Mouse (Mus musculus) kidney, embryonic 14.5 days (tissue): ENCODE measurements around the gene Mecr. TPM values are rescaled to one million over a fixed set of nuclear protein-coding genes. Genes with fewer than 3 reads are reported as not detected.

Experiments
- ATAC-seq: fragments of 200-750 bp; cut with Nextera tagmentation; 2 replicates; pipeline ENCODE4 v1.8.0; 2017; ENCODE audit warnings: moderate number of reproducible peaks, mild to moderate bottlenecking, moderate TSS enrichment, moderate library complexity; ENCODE audit not compliant: low FRiP score, low TSS enrichment
- H3K27ac ChIP-seq: fragments of 300-500 bp; sonication (generic); 2 replicates; pipeline ENCODE4 v1.5.1; 2014; ENCODE audit warnings: low read depth, mild to moderate bottlenecking, low read length, moderate library complexity, mixed read lengths
- H3K27me3 ChIP-seq: fragments of 300-500 bp; sonication (generic); 2 replicates; pipeline ENCODE4 v1.6.1; 2014; ENCODE audit warnings: mild to moderate bottlenecking, low read length; ENCODE audit not compliant: control insufficient read depth, insufficient read depth
- H3K36me3 ChIP-seq: fragments of 300-500 bp; sonication (generic); 2 replicates; pipeline ENCODE4 v1.6.1; 2014; ENCODE audit warnings: low read length, mixed read lengths; ENCODE audit not compliant: control insufficient read depth, insufficient read depth
- H3K4me1 ChIP-seq: fragments of 300-500 bp; sonication (generic); 2 replicates; pipeline ENCODE4 v1.6.1; 2014; ENCODE audit warnings: low read length, mixed read lengths; ENCODE audit not compliant: control insufficient read depth, insufficient read depth
- H3K4me2 ChIP-seq: fragments of 300-500 bp; sonication (generic); replicated peaks from 2 replicates; pipeline ENCODE4 v1.6.1; 2014; ENCODE audit warnings: low read depth, mild to moderate bottlenecking, low read length
- H3K4me3 ChIP-seq: fragments of 300-500 bp; sonication (generic); 2 replicates; pipeline ENCODE4 v1.5.1; 2014; ENCODE audit warnings: mild to moderate bottlenecking, low read length
- H3K9ac ChIP-seq: fragments of 300-500 bp; sonication (generic); 2 replicates; pipeline ENCODE4 v1.6.1; 2014; ENCODE audit warnings: low read depth, mild to moderate bottlenecking, low read length, moderate library complexity
- H3K9me3 ChIP-seq: fragments of 300-500 bp; sonication (generic); 2 replicates; pipeline ENCODE4 v1.6.1; 2016; ENCODE audit warnings: low read length; ENCODE audit not compliant: control insufficient read depth
- WGBS: fragments of 180-500 bp; shearing (Covaris S2); extraction: QIAGEN DNeasy Blood & Tissue Kit; methylation state at CpG from one replicate; pipeline ENCODE4 v1.1.7; 2014; 5-methylcytosine and 5-hydroxymethylcytosine counted together
- polyA plus RNA-seq: library from polyadenylated mRNA; unstranded; fragments of >200 nt; fragmentation: Nextera tagmentation; extraction: Ambion mirVana; gene quantifications from 2 replicates; pipeline ENCODE4 v1.2.1, GENCODE M21; 2014

Gene Mecr
- polyA plus RNA-seq, 1 experiment from 2014 or later, result 46.6 TPM

DNA sequence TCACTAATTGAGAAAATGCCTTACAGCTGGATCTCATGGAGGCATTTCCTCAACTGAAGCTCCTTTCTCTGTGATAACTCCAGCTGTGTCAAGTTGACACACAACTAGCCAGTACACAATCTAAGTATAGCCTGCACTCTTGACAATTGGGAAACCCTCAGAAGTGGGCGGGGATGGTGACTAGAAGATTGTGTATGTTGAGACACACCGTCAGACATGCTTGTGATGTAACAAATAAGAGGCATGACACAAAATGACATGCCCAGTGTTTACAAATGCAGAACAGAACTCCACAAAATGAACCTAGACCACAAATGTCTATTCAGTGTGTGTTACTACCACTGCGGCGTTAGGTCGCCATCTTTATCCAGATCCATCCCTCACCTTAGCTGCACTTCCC lies 53.8 kb downstream of the Mecr start:
- Histone ChIP-seq H3K27ac (no peak overlapping the region), H3K9me3 (no peaks in the 10 kb centered on the region), H3K4me1 (no peaks in the 10 kb centered on the region), H3K9ac (no peak overlapping the region), H3K4me2 (no peak overlapping the region), H3K27me3 (no peaks in the 10 kb centered on the region), H3K4me3 (no peak overlapping the region), H3K36me3 (peaks cover 83% of the 10 kb centered on the region)
- ATAC-seq, result no peak
- WGBS, result 96% methylated on average over 5 of the region's 5 CpGs

DNA sequence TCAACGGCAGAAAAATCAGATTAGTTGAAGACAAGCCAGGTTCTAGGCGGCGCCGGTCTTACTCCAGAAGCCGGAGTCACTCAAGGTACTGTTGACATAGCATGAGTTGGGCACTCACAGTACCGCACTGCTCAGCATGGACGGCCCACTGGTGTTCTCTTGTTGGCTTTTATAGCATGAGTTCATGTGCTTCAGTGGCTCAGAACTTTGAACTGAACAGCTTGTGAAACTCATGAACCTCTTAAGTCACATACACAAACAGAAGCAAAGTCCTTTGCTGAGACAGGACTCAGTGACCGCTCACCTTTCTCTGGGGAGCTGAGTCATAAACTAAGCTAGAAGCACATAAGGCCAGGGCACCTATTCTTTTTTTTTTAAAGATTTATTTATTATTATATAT lies 54.5 kb downstream of the Mecr start:
- Histone ChIP-seq H3K9ac (no peak overlapping the region), H3K27ac (no peak overlapping the region), H3K4me2 (no peak overlapping the region), H3K4me3 (no peak overlapping the region), H3K9me3 (no peaks in the 10 kb centered on the region), H3K27me3 (no peaks in the 10 kb centered on the region), H3K4me1 (no peaks in the 10 kb centered on the region), H3K36me3 (peaks cover 82% of the 10 kb centered on the region)
- ATAC-seq, result no peak
- 94% methylated on average over 8 of the region's 8 CpGs for WGBS

DNA sequence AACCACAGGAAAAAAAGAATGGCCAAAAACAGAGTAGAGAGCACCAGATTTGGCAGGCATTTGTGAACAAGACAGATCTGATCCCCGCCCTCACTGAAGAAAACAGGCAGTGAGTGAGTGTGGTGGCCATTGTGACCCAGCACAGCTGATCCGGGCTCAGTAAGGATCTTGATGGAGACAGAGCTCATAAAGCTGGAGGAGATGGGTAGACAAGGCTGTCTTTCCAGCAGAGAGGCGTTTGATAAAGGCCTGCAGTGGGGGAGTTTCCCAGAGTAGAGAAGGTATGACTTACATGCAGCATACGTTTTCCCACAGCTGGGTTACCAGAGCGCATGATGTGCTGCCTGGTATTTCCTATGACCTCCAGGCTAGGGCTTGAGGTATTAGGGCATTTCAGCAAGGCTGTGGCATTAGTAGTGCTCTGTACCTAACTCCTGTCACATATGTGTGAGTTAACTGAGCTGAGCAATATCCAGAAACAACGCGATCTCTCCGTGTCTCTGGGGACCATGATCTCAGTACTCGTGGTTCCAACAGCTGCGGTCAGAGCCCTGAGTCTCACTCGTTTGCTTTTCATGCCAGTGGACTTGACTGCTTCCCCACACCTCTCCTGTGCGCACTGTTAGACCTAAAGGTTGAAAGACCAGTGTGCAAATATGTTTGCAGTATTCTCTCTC lies 55.4 kb downstream of the Mecr start:
- H3K36me3 ChIP-seq, result peaks cover 75% of the 10 kb centered on the region
- H3K27ac ChIP-seq, result no peak overlapping the region
- H3K27me3 ChIP-seq, result no peaks in the 10 kb centered on the region
- no peaks in the 10 kb centered on the region for H3K4me1 ChIP-seq
- no peak overlapping the region for H3K4me2 ChIP-seq
- no peak for ATAC-seq
- WGBS, result 90% methylated on average over 12 of the region's 12 CpGs
- H3K9me3 ChIP-seq, result no peaks in the 10 kb centered on the region
- no peak overlapping the region for H3K9ac ChIP-seq
- no peak overlapping the region for H3K4me3 ChIP-seq

DNA sequence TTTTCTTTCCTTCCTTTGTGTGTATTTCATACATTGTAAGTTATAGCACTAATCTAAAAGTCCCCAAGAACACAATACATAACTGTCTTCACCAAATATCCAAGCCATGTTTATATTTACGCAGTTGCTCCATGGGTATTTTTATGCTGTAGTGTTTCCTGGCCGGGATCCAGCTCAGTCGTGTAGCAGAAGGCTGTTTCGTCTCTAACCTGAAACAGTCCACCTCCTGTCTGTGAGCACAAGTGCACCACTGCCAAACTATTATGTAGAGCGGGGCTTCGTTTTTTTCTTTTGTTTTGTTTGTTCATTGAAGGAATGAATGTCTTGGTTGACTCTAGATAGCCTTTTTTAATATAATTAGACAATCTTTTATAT lies 55.9 kb downstream of the Mecr start:
- Histone ChIP-seq H3K4me2 (no peak overlapping the region), H3K27ac (no peak overlapping the region), H3K4me3 (no peak overlapping the region), H3K9ac (no peak overlapping the region), H3K27me3 (no peaks in the 10 kb centered on the region), H3K36me3 (peaks cover 75% of the 10 kb centered on the region), H3K9me3 (no peaks in the 10 kb centered on the region), H3K4me1 (no peaks in the 10 kb centered on the region)
- ATAC-seq, result no peak
- 88% methylated on average over 6 of the region's 6 CpGs for WGBS

DNA sequence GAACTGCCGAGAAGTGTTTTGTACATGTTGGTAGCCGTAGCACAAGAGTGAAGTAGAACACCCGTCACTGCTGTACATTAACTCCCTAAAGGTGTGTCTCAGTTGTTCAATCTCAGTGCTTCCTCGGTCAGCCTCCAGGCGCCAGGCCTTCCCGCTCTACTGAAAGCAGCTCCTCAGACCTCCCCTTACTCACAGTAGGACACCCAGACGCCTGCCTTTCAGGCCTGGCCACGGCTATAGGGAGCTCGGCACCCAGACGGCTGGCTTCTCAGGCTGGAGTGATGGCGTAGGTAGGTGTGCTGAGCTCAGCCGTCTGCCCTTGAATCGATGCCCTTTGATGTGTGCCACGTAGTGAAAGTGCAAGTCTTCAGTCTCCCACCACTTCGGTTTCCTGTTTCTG lies 57.8 kb downstream of the Mecr start:
- 90% methylated on average over 15 of the region's 15 CpGs for WGBS
- no peak overlapping the region for H3K27ac ChIP-seq
- no peak for ATAC-seq
- H3K9me3 ChIP-seq, result no peaks in the 10 kb centered on the region
- H3K4me3 ChIP-seq, result no peak overlapping the region
- no peaks in the 10 kb centered on the region for H3K4me1 ChIP-seq
- H3K36me3 ChIP-seq, result peaks cover 70% of the 10 kb centered on the region
- H3K9ac ChIP-seq, result no peak overlapping the region
- H3K4me2 ChIP-seq, result no peak overlapping the region
- no peaks in the 10 kb centered on the region for H3K27me3 ChIP-seq

DNA sequence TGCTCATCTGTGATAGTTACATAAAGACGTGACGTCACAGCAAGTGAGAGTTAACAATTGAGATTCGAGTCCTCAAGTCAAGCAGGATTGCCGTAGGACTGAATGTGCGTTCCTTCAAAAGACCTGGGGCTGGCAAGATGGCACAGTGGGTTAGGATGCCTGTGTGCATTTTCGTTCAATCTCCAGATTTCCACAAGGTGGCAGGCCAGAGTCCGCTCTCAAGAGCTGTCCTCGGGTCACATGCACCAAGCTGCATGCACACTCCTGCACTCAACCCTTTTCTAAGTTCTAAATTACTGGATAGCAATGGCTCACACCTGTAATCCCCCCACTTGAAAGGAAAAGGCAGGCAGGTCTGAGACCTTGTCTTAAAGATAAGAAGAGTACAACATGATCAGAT lies 61.2 kb downstream of the Mecr start:
- H3K36me3 ChIP-seq, result peaks cover 44% of the 10 kb centered on the region
- peak; percentile 46; the same call in 1 of the 2 replicates for ATAC-seq

DNA sequence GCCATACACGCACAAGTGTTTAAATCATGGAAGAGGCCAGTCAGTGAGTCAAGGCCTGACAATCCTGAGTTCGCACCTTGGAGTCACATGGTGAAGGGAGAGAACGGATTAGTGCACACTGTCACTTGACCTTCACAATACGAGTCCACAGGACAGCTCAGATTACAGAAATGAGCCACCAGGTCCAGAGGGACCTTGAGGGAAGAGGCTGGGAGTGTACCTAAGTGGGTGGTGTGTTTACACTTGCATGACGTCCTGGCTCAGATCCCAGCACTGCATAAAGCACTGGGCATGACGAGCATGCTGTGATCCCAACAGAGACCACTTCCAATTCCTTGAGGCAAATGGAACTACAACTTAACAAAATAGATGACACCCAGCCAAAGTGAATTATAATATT lies 63.2 kb downstream of the Mecr start:
- Histone ChIP-seq H3K9ac (no peak overlapping the region), H3K27me3 (no peaks in the 10 kb centered on the region), H3K27ac (no peak overlapping the region), H3K4me3 (no peak overlapping the region), H3K36me3 (peaks cover 25% of the 10 kb centered on the region), H3K9me3 (no peaks in the 10 kb centered on the region), H3K4me1 (peaks cover 12% of the 10 kb centered on the region), H3K4me2 (no peak overlapping the region)
- WGBS, result 45% methylated on average over 6 of the region's 6 CpGs
- ATAC-seq, result 0 out of 2 replicates have a peak, but pooled peaks have one; percentile 26

More for the DNA sequence above, 61.2 kb downstream of the Mecr start:
- Histone ChIP-seq H3K27ac (no peak overlapping the region), H3K4me1 (no peaks in the 10 kb centered on the region), H3K9me3 (no peaks in the 10 kb centered on the region), H3K9ac (no peak overlapping the region), H3K27me3 (no peaks in the 10 kb centered on the region), H3K4me3 (no peak overlapping the region), H3K4me2 (no peak overlapping the region)
- WGBS, result 68% methylated on average over 8 of the region's 8 CpGs

DNA sequence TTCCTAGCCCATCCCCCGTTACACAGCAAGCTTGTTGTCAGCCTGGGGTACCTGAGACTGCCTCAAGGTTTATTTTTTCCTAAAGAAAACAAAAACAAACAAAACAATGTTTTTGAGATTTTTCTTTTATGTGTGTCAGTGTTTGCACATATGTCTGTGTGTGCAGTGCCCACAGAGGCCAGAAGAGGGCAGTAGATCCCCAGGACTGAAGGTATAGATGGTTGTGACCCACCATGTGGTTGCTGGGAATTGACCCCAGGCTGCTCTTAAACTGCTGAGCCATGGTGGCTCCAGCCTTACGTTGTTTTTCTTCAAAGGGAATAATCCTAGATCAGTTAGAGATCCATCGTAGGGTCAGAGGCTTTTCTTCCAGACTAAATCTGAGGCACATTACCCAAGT lies 64.6 kb downstream of the Mecr start:
- H3K4me3 ChIP-seq, result no peak overlapping the region
- no peak overlapping the region for H3K27ac ChIP-seq
- 89% methylated on average over 3 of the region's 3 CpGs for WGBS
- no peak overlapping the region for H3K4me2 ChIP-seq
- H3K27me3 ChIP-seq, result no peaks in the 10 kb centered on the region
- H3K9me3 ChIP-seq, result no peaks in the 10 kb centered on the region
- H3K4me1 ChIP-seq, result peaks cover 16% of the 10 kb centered on the region
- peaks cover 12% of the 10 kb centered on the region; the same call in 1 of the 2 replicates for H3K36me3 ChIP-seq
- H3K9ac ChIP-seq, result no peak overlapping the region
- ATAC-seq, result no peak

DNA sequence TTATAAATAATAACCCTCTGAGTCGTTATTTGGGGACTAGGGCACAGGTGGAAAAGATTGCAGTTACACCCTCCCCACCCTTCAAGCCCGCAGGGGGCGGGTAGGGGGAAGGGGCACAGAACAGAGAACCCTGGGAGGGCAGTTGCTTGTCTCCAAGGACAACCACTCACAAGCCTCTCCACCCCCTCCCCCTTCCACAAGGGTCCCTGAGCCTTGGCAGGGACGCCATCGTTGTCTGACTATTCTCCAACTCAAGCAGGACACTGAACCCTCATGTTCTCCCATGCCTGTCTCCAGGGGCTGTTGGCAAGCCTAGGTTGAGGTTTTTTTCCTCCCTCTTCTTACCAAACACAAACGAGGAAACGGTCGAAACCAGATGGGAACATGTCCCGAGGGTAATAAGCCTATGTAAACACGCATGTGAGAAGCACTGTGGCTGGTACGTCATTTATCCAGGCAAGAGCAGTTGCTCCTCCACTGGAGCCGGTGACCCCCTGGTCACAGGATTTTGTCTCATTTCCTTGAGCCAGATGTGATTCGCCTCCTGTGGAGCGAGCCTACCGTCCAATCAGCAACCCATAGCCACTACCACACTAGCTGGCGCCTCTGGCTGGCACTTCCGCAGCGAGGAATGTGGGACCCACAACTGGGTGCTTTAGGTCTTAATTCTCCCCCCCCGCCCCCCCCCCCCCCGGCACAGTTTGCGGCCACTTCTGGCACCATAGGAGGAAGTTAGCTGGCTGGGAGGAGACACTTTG lies 67.1 kb downstream of the Mecr start:
- WGBS, result 4% methylated on average over 18 of the region's 21 CpGs
- 0 out of 2 replicates have a peak overlapping the region, but pooled peaks have one; percentile 3 for H3K4me3 ChIP-seq
- no peak overlapping the region for H3K9ac ChIP-seq
- no peak overlapping the region for H3K27ac ChIP-seq
- H3K4me1 ChIP-seq, result peaks cover 31% of the 10 kb centered on the region
- no peaks in the 10 kb centered on the region for H3K9me3 ChIP-seq
- no peak for ATAC-seq
- no peaks in the 10 kb centered on the region for H3K36me3 ChIP-seq
- peaks cover 2% of the 10 kb centered on the region; the same call in 1 of the 2 replicates for H3K27me3 ChIP-seq
- H3K4me2 ChIP-seq, result peak overlapping the region; percentile 26; the same call in 1 of the 2 replicates
